Mouse (Mus musculus) right cerebral cortex, adult 2 months (tissue): ENCODE data around the gene Commd8.
A peak's percentile ranks its signal among the peaks of the same experiment; 100 is the strongest.
"Not testable (repeated sequence)": the region's sequence is repeated elsewhere in the genome, so short reads cannot be mapped to it uniquely, and the experiment has no call there.

Source experiments
- DNase-seq, 2 experiments: peaks; one replicate each; pipeline ENCODE4 v3.0.0; 2021 to 2022; ENCODE audit warnings: low spot score in 2 of 2

Gene Commd8

GRCm38 (mm10) chr5:72168285-72168621 is 264 bp upstream of the Commd8 start:
- DNase-seq = no peak

- no peak for DNase-seq
Measured at GRCm38 (mm10) chr5:72164386-72164785, 3.6 kb downstream of the Commd8 start.

DNA sequence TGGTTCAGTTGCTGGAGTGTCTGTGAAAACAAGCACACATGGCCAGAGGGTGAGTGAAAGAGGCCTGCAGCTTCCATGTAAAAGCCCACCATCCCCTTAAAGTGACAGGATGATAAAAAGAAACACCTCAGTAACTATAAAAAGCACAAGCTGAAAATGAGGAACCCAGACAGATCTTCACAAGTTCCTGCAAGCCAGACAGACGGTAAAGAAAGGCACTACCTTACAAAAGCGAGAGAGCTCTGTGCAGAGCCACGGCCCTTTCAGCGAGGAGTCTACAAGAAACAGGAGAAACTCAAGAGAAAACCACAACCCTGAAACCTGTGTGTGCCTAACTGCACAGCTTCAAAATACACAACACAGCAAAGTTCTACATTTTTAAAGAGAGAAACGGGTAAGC is 5.1 kb downstream of the Commd8 start:
- DNase-seq = no peak

DNA sequence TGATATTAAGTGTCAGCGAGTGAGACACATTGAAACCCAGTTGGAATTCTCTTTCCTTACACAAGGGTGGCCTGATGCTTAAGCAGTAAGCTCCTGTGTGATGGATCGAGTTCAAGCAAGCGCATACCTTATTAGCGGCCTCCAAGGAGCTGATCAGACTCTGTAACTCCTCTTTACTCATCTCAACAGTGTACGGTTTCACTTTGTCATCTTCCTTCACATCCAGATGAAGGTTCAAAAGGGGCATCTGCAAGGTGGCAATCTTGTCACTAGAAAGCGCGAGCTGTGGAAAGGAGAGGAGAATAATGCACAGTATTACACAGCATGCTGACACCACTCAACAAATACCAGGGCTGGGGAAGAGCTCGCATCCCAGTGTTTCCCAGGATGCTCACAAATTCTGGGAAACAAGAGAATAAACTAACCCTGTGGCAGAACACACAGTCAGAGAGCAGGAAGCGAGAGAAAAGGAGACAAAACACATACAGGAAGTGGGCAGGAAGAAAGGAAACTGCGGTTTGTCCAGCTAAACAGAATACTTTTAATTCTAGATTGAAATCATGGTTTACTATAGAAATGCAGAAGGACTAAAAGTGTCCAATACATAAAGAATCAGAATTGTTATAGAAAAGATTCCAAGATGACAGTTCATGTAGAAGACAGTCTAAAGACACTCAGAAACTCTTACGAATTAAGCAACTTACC is 7.1 kb downstream of the Commd8 start:
- DNase-seq = no peak

DNA sequence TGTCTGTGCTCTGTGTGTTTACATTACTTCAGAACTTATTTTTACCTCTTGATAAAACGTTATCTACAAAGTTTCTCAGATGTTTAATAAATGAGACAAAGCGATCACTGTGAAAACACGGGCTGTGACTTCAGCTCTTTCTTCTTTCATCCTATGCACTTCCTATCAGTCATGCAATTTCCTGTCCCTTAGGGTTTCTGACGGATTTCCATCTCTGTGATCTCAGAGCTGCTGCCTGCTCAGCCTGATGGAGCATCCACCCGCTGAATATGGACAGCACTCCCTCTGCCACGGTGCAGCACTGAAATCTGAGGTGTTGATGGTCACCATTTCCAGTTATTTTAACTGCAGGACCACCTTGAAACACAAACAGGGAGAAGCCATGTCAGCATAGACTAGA is 8.5 kb downstream of the Commd8 start:
- DNase-seq = no peak

GRCm38 (mm10) chr5:72158667-72159066 is 9.3 kb downstream of the Commd8 start:
- peak in 1 of 2 experiments; percentile 41 for DNase-seq

- no peak for DNase-seq
Measured at GRCm38 (mm10) chr5:72156598-72156997, 11.4 kb downstream of the Commd8 start.

GRCm38 (mm10) chr5:72155686-72156085 is 12.3 kb downstream of the Commd8 start:
- DNase-seq = not testable (repeated sequence)

DNA sequence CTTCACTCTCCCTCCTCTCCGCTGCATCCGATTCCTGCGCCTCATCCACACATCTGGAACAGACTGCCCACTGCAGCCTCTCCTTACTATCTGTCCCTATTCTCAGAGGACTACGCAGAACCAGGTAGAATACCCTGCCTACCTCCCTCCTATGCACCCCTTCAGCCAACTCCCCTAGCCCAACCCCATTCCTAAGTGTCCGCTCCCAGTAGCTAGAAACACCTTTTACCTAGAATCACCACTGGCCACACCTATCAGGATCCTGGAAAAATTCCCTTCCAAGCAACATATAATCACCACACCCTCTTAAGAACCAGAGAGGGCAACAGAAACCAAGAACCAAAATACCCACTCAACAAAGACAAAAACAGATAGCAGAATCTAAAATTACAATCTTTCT is 17.1 kb downstream of the Commd8 start:
- no peak for DNase-seq

GRCm38 (mm10) chr5:72148679-72149078 is 19.3 kb downstream of the Commd8 start:
- no peak for DNase-seq

GRCm38 (mm10) chr5:72139619-72140018 is 28.4 kb downstream of the Commd8 start:
- DNase-seq = no peak

- no peak for DNase-seq
Measured at GRCm38 (mm10) chr5:72138256-72138655, 29.7 kb downstream of the Commd8 start.

DNA sequence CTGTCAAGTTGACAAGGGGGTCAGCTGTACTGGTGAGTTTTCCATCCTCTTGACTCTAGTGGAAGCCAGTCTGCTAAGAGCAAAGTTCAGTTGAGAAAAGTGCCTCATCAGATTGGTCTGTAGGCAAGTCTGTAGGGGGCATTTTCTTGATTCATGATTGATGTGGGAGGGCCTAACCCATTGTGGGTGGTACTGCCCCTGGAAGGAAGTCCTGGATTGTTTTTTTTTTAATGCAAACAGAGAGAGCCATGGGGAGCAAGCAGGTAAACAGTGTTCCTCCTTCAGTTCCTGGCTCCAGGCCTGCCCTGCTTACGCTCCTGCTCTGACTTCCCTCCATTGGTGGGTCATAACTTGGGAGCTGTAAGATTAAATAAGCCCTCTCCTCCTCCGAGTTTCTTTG is 34.1 kb downstream of the Commd8 start:
- no peak for DNase-seq

DNA sequence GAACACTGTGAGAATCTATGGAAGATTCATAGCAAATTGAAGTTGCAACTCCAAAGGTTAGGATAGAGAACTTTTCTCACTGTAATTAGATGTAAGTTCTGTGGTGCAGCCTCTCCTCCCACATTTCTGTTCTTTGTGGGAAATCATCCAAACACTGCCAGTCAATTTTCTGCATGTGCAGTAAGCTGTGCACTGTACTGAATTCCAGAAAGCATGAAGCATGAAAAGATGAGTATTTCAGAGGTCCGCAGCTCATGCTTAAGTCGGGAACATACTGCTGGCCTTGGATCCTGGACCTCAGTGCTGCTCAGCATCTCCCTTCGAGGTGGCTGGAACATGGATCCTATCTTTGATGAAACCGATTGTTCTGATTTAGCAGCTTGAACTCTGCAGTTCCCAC is 41.3 kb downstream of the Commd8 start:
- DNase-seq = no peak

DNA sequence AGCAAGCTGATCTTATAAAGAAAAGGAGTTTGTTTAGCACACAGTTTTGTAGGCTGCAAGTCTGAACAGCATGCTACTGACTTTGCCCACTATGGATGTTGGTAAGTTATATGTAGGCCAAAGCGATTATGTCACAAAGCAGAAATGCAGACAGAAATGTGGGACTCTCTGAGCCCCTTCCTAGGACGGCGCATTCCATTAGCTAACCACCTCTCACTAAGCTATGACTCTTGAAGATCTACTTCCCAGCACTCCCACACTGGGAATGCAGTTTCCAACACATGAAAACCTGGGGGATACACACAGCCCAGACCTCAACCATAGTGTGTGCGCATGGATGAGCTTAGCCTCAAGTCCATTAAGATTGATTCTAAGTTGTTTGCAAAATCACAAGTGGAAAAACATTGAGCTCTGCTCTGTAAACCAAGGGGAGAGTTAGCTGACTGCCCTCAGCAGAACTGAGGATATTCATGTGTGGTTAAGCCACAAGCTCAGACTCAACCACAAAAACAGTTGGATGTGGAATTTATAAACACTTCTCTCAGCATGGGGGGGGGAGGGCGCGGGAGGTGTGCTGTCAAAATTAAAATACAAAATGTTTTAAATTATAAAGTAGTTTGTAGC is 45.5 kb downstream of the Commd8 start:
- no peak for DNase-seq
